Mouse (Mus musculus) hematopoietic stem cell, adult 5-6 weeks (primary cell): ENCODE measurements around the gene Zbtb25. TPM values are rescaled to one million over a fixed set of nuclear protein-coding genes. Genes with fewer than 3 reads are reported as not detected.

Source experiments
- ATAC-seq, 2 experiments: fragments of 125-278 bp in 1 of 2; replicated peaks in 1 of 2; 2 replicates each; pipeline ENCODE4 v1.8.0; 2016 to 2017; ENCODE audit warnings: inconsistent platforms in 2 of 2, mild to moderate bottlenecking in 2 of 2, moderate number of reproducible peaks in 2 of 2, low read depth in 1 of 2, moderate TSS enrichment in 1 of 2; ENCODE audit not compliant: low FRiP score in 2 of 2, poor library complexity in 2 of 2, severe bottlenecking in 2 of 2, insufficient read depth in 1 of 2, low TSS enrichment in 1 of 2
- total RNA-seq: library from RNA; stranded (forward); fragments of 172-1452, 232-1000 nt; gene quantifications from 2 replicates; pipeline ENCODE4 v1.2.3, GENCODE M21; 2017

Gene Zbtb25
- total RNA-seq, 1 experiment from 2014 or later: 22.9 TPM

GRCm38 (mm10) chr12:76311951-76312350, 57.5 kb downstream of the Zbtb25 start:
- ATAC-seq: peak in 1 of 2 experiments; percentile 43; a peak in 1 of 4 replicates

DNA sequence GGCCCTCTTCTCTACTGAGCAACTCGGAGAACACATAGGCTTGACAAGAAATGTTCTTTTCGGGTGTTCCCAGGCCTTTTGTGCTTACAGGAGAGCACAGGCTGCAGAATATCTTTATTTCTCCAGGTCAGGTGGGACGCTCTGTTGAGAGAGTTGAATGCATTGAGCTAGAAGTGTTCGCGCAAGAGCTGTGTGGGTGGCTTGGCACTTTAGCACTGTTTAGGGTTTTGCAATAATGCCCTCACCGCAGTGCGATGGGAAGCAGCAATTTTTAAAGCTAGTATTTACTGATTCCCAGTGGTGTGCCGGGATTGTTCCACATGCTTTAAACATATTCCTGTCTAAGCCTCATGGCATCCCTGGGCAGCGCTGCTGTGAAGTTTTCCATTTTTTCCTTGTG, 58.2 kb downstream of the Zbtb25 start:
- no peak for ATAC-seq

DNA sequence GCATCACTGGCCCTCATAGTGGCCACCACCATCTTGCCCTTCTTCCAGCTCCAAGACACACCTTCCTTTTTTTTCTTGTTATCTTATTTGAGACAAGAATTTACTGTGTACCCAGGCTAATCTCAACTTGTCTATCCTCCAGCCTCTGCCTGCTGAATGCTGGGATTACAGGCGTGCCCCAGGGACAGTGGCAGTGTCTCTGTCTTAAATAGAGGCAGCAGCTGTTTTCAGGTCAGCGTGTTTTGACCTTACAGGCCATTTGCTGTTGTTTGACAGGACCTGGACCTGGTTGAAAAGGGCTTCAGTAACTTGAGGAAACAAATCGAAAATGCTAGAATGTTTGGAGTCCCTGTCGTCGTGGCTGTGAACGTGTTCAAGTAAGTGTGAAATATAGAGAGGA, 58.8 kb downstream of the Zbtb25 start:
- no peak for ATAC-seq

GRCm38 (mm10) chr12:76310007-76310406, 59.4 kb downstream of the Zbtb25 start:
- no peak for ATAC-seq

DNA sequence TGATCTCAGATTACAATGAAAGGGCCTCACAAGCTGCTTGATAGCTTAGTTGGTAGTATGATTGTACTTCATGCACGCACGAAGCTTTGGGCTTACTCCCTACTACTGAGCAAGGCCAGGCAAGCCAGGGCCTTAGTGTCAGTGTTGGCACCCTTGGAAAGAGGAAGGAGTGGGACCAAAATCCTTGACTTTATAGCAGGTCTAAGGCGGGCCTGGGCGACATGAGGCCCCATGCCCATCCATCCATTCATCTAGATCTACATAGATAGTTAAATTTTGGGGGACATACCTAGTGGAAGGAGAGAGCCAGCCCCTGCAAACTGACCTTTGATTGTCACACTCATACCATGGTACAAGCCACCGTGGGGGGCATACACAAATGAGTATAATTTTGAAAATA, 61.0 kb downstream of the Zbtb25 start:
- ATAC-seq: no peak

DNA sequence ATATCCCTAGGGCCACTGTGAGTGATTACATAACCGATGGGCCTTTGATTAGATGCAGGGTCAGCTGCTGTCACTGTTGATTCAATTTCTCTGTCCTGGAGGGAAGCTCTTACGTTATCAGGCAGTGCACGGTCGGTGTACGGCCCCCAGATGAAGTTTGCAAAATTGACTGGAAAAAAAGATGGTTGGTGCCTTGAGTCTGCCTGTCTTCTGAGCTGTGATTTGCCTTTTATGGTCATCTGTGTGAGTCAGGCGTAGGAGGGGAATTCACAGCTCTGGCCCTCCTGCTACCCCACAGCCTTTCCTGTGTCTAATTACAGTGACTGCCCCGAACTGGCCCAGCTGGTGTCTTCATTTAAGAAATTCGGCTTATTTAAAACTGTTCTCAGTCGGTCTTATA, 61.4 kb downstream of the Zbtb25 start:
- no peak for ATAC-seq

GRCm38 (mm10) chr12:76306852-76307561, 62.4 kb downstream of the Zbtb25 start:
- ATAC-seq: no peak

DNA sequence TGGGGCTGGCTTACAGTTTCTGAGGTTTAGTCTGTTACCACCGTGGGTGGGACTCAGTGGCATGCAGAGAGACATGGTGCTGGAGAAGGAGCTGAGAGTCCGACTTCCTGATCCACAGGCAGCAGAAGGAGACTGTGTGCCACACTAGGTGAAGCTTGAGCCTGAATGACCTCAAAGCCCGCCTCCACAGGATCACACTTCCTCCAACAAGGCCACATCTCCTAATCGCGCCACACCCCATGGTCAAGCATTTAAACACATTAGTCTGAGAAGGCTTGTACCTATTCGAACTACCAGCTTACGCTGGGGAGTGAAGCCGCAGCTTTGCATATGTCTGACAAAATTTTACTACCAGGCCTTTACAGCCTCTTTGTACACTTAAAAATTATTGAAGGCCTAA, 64.3 kb downstream of the Zbtb25 start:
- no peak for ATAC-seq

GRCm38 (mm10) chr12:76304199-76304598, 65.2 kb downstream of the Zbtb25 start:
- no peak for ATAC-seq

- no peak for ATAC-seq
These were observed 65.9 kb downstream of the Zbtb25 start for GRCm38 (mm10) chr12:76303474-76303873.

DNA sequence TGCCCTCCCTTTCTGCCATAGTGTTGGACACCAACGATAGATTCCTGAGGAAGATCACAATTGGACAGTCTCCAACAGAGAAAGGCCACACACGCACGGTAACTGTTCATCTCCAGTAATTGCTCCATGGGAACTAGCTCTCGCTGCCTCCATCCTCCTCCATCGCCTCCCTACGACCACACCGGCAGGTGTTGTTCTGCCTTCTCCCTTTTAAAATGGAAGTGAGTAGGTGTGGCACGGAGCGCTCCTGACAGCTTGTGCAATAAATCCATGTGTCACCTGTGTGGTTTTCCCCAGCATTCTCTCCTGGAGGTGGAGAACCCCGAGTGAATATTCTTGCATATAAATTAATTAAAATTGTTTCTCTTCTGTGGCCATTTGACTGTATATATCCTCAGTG, 69.0 kb downstream of the Zbtb25 start:
- ATAC-seq: no peak

- ATAC-seq: no peak
These were observed 70.0 kb downstream of the Zbtb25 start for GRCm38 (mm10) chr12:76299361-76299906.

GRCm38 (mm10) chr12:76297830-76298229, 71.6 kb downstream of the Zbtb25 start:
- ATAC-seq: no peak

Other genes with a start within 250 kb of the Zbtb25 start
- gene Esr2, start 192.3 kb downstream of the Zbtb25 start, total RNA-seq: 0.13 TPM in 1 of 2 replicates, not detected in the other
- not detected in 2 replicates for gene Tex21, start 122.9 kb downstream of the Zbtb25 start, total RNA-seq
- gene Mthfd1, start 114.3 kb downstream of the Zbtb25 start, total RNA-seq: 88.8 and 164 TPM in 2 replicates
- 0.75 and 1.6 TPM in 2 replicates for gene Akap5, start 44.7 kb downstream of the Zbtb25 start, total RNA-seq
- gene Zbtb1, start 664 bp upstream of the Zbtb25 start, total RNA-seq: 20.6 and 25.0 TPM in 2 replicates
- gene Hspa2, start 34.6 kb upstream of the Zbtb25 start, total RNA-seq: 13.4 and 13.7 TPM in 2 replicates
- 0.94 and 2.5 TPM in 2 replicates for gene Ppp1r36, start 47.9 kb upstream of the Zbtb25 start, total RNA-seq
- 9.6 and 12.3 TPM in 2 replicates for gene Plekhg3, start 161.3 kb upstream of the Zbtb25 start, total RNA-seq